Mouse (Mus musculus): ENCODE data around the gene Mtnr1b.

GRCm38 (mm10) chr9:15898112-15898511 lies 23.8 kb upstream of the Mtnr1b start:
- TF ChIP-seq CTCF (IDR thresholded peaks at IDR 0.05; ENCODE audit: extremely low read depth, insufficient read depth, insufficient read length, insufficient replicate concordance): no peak
- TF ChIP-seq POLR2A (IDR thresholded peaks at IDR 0.05; ENCODE audit: low read depth, low read length): no peak
